Mouse (Mus musculus) stomach, postnatal 0 days (tissue): ENCODE data around the gene Tex2.

Experiments
- CTCF ChIP-seq: IDR thresholded peaks from 2 replicates; pipeline ENCODE4 v1.5.1; 2016; ENCODE audit warnings: antibody characterized with exemption, low read depth, mild to moderate bottlenecking, moderate library complexity
- EP300 ChIP-seq: optimal IDR thresholded peaks from 2 replicates; pipeline ENCODE3; 2016; ENCODE audit warnings: antibody characterized with exemption

DNA sequence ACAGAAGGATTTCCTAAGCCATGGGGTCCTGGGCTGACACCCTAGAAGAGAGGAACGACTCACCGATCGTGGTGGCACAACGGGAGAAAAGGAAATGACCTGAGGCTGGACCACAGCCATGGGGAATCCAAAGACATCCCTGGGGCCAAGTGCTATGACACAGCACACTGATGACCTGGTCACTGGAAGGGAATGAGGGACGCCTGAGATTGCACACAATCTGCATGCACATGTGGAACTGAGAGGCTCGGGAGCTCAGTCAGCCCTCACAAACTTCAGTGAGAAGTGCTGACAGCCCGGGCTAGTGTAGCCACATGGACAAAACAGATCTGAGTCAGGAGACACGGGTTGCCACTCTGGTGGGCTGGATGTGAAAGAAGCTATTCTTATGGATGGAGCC is 24.4 kb downstream of the Tex2 start:
- TF ChIP-seq CTCF (no peak), EP300 (no peak)
